Mouse (Mus musculus) stomach, embryonic 16.5 days (tissue): ENCODE data around the gene Luzp2. TPM values are rescaled to one million over a fixed set of nuclear protein-coding genes. Genes with fewer than 3 reads are reported as not detected.

Experiments
- ATAC-seq: fragments of 200-750 bp; cut with Nextera tagmentation; 2 replicates; pipeline ENCODE4 v1.8.0; 2017; ENCODE audit warnings: moderate number of reproducible peaks, moderate TSS enrichment; ENCODE audit not compliant: insufficient read depth, low FRiP score
- H3K27ac ChIP-seq: fragments of 300-500 bp; sonication (generic); 2 replicates; pipeline ENCODE4 v1.5.1; 2014; ENCODE audit warnings: low read length
- H3K27me3 ChIP-seq: fragments of 300-500 bp; sonication (generic); 2 replicates; pipeline ENCODE4 v1.6.1; 2014; ENCODE audit warnings: low read length, control low read depth, mixed read lengths; ENCODE audit not compliant: control insufficient read depth, insufficient read depth
- H3K36me3 ChIP-seq: fragments of 300-500 bp; sonication (generic); 2 replicates; pipeline ENCODE4 v1.6.1; 2014; ENCODE audit warnings: low read length; ENCODE audit not compliant: control insufficient read depth, insufficient read depth
- H3K4me1 ChIP-seq: fragments of 300-500 bp; sonication (generic); 2 replicates; pipeline ENCODE4 v1.6.1; 2014; ENCODE audit warnings: low read length, control low read depth, mixed read lengths; ENCODE audit not compliant: control insufficient read depth, insufficient read depth
- H3K4me2 ChIP-seq: fragments of 300-500 bp; sonication (generic); 2 replicates; pipeline ENCODE4 v1.6.1; 2014; ENCODE audit warnings: low read depth, low read length, mixed read lengths
- H3K4me3 ChIP-seq: fragments of 300-500 bp; sonication (generic); replicated peaks from 2 replicates; pipeline ENCODE4 v1.5.1; 2014; ENCODE audit warnings: mild to moderate bottlenecking, low read length
- H3K9ac ChIP-seq: fragments of 300-500 bp; sonication (generic); 2 replicates; pipeline ENCODE4 v1.6.1; 2014; ENCODE audit warnings: low read length
- H3K9me3 ChIP-seq: fragments of 300-500 bp; sonication (generic); replicated peaks from 2 replicates; pipeline ENCODE4 v1.6.1; 2016; ENCODE audit warnings: low read length, control low read depth; ENCODE audit not compliant: control insufficient read depth
- WGBS: fragments of 180-500 bp; shearing (Covaris S2); extraction: QIAGEN DNeasy Blood & Tissue Kit; methylation state at CpG from one replicate; pipeline ENCODE4 v1.1.7; 2014; 5-methylcytosine and 5-hydroxymethylcytosine counted together
- polyA plus RNA-seq: library from polyadenylated mRNA; unstranded; fragments of >200 nt; fragmentation: Nextera tagmentation; extraction: Ambion mirVana; gene quantifications from 2 replicates; pipeline ENCODE4 v1.2.1, GENCODE M21; 2015

Gene Luzp2
- polyA plus RNA-seq, 1 experiment from 2014 or later = 1.0 TPM

DNA sequence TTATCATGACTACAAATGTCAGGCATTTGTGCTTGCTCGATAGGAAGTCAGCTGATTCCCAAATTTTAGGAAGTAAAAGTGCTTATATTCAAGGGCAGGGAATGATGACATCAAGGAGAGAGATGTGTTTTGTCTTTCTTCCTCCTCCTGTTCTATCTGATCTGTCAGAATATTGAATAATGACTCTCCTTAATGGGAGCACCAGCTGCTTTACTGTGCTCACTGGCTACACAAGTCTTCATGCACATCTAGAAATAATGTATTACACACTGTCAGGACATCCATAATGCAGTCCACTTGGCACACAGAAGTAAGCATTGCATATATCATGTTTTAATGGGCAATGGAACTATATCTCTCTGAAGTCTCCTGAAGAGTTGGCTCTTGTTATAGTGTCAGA lies 17.6 kb downstream of the Luzp2 start:
- ATAC-seq = no peak
- Histone ChIP-seq H3K36me3 (no peaks in the 10 kb centered on the region), H3K27me3 (no peaks in the 10 kb centered on the region), H3K4me3 (no peak overlapping the region), H3K4me2 (no peak overlapping the region), H3K9me3 (no peaks in the 10 kb centered on the region), H3K27ac (no peak overlapping the region), H3K4me1 (no peaks in the 10 kb centered on the region), H3K9ac (no peak overlapping the region)
- 29% methylated on average over 1 of the region's 1 CpGs for WGBS

GRCm38 (mm10) chr7:54861230-54861856 lies 26.0 kb downstream of the Luzp2 start:
- Histone ChIP-seq H3K36me3 (no peaks in the 10 kb centered on the region), H3K4me3 (no peak overlapping the region), H3K27me3 (no peaks in the 10 kb centered on the region), H3K4me2 (no peak overlapping the region), H3K4me1 (no peaks in the 10 kb centered on the region), H3K27ac (no peak overlapping the region), H3K9ac (no peak overlapping the region), H3K9me3 (no peaks in the 10 kb centered on the region)
- WGBS = 76% methylated on average over 11 of the region's 11 CpGs
- ATAC-seq = no peak

- Histone ChIP-seq H3K9ac (no peak overlapping the region), H3K36me3 (no peaks in the 10 kb centered on the region), H3K27me3 (no peaks in the 10 kb centered on the region), H3K27ac (no peak overlapping the region), H3K4me2 (no peak overlapping the region), H3K9me3 (no peaks in the 10 kb centered on the region), H3K4me1 (no peaks in the 10 kb centered on the region), H3K4me3 (no peak overlapping the region)
- 78% methylated on average over 4 of the region's 4 CpGs for WGBS
- ATAC-seq = no peak
Observed at GRCm38 (mm10) chr7:54878928-54879644, 43.8 kb downstream of the Luzp2 start.

DNA sequence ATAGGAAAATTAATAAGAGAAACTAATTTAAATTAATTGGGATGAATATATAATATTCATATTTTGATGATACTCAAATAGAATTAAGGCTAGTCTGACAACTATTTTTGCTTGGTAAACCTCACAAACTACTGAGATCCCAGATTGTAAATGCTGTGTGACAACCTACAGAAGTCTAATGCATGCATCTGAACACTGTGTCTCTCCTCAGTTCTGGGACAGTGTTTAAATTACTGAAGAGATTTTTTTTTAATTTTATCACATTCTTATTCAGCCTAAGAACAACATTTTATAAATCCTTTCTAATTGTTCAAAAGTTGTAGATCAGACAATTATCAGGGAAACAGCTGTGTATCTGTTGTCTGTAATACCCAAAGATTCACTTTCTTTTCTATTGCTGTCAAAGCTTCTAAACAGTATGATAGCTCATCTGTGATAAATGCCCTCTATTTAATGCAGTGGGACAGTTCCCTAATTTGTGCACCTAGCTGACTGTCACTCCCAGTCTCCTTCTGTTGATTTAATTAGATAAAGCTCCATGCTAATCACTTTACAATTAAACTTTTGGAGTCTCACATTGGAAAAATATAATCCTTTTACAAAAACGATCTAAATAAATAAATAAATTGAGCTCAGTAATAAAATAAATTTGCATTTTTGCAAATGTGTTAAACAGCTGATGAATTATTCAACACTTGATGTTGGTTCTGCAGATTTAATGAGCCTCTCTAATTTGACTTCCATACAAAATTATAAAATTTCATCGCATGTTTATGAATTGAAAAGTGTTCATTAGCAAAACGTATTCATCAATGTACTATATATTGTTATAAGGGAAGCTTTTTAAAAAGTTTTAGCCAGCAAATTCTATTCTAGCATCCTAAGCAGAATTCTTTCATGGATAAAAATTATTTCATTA lies 58.7 kb downstream of the Luzp2 start:
- Histone ChIP-seq H3K9me3 (no peaks in the 10 kb centered on the region), H3K4me3 (no peak overlapping the region), H3K36me3 (no peaks in the 10 kb centered on the region), H3K4me2 (no peak overlapping the region), H3K9ac (no peak overlapping the region), H3K27ac (no peak overlapping the region), H3K4me1 (no peaks in the 10 kb centered on the region), H3K27me3 (no peaks in the 10 kb centered on the region)
- no peak for ATAC-seq
- WGBS = 85% methylated on average over 3 of the region's 3 CpGs

GRCm38 (mm10) chr7:54898589-54898988 lies 63.3 kb downstream of the Luzp2 start:
- 65% methylated on average over 3 of the region's 3 CpGs for WGBS
- Histone ChIP-seq H3K27me3 (no peaks in the 10 kb centered on the region), H3K9me3 (no peaks in the 10 kb centered on the region), H3K36me3 (no peaks in the 10 kb centered on the region), H3K4me3 (no peak overlapping the region), H3K4me2 (no peak overlapping the region), H3K9ac (no peak overlapping the region), H3K27ac (no peak overlapping the region), H3K4me1 (no peaks in the 10 kb centered on the region)
- no peak for ATAC-seq

DNA sequence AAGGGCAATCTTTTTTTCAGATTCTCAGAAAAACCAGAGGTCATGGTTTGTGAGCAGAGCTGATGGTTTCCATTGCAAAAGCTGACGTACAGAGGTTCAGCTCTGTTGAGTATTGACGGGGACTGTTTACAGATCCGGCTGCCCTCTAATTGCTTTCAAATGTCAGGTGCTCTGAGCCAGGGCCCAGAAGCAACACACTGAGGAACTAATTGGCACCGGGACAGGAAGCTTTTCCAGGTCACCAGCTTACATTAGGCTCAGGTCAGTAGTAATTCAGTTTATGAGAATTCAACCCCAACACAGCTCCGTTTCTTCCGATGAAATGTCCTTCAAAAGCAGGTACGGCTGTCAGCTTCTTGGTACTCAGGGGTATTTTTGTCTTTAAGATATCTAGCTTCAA lies 74.7 kb downstream of the Luzp2 start:
- no peak for ATAC-seq
- Histone ChIP-seq H3K36me3 (no peaks in the 10 kb centered on the region), H3K27ac (no peak overlapping the region), H3K4me3 (no peak overlapping the region), H3K9ac (no peak overlapping the region), H3K9me3 (no peaks in the 10 kb centered on the region), H3K4me2 (no peak overlapping the region), H3K4me1 (no peaks in the 10 kb centered on the region), H3K27me3 (no peaks in the 10 kb centered on the region)
- WGBS = 55% methylated on average over 7 of the region's 7 CpGs

GRCm38 (mm10) chr7:54914030-54914429 lies 78.7 kb downstream of the Luzp2 start:
- Histone ChIP-seq H3K9ac (no peak overlapping the region), H3K27ac (no peak overlapping the region), H3K36me3 (no peaks in the 10 kb centered on the region), H3K9me3 (no peaks in the 10 kb centered on the region), H3K27me3 (no peaks in the 10 kb centered on the region), H3K4me3 (no peak overlapping the region), H3K4me1 (no peaks in the 10 kb centered on the region), H3K4me2 (no peak overlapping the region)
- ATAC-seq = no peak
- 49% methylated on average over 1 of the region's 1 CpGs for WGBS

GRCm38 (mm10) chr7:54921991-54922390 lies 86.7 kb downstream of the Luzp2 start:
- Histone ChIP-seq H3K36me3 (no peaks in the 10 kb centered on the region), H3K27me3 (no peaks in the 10 kb centered on the region), H3K9me3 (no peaks in the 10 kb centered on the region), H3K4me1 (no peaks in the 10 kb centered on the region), H3K27ac (no peak overlapping the region), H3K4me3 (no peak overlapping the region), H3K4me2 (no peak overlapping the region), H3K9ac (no peak overlapping the region)
- WGBS = 65% methylated on average over 3 of the region's 3 CpGs
- no peak for ATAC-seq

DNA sequence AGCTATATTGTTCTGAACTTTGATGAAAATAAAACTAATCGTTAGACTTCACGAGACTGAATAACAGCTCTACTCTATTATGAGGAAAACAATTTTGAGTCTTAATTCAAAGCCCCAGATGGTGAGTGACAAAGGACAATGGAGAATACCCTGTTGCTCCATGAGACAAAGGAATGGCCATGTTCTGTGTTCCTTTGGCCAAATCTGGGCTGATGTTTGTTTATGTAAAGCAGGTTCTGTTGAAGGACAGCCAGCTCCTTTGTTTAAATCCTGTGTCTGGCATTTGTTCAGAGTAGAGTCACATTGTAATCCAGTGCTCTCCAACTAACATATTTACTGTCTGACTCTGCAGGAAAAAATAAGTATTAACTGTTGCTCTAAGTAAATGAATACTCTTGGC lies 121.5 kb downstream of the Luzp2 start:
- H3K9me3 ChIP-seq = no peaks in the 10 kb centered on the region
- no peak overlapping the region for H3K4me2 ChIP-seq
- H3K27ac ChIP-seq = no peak overlapping the region
- no peaks in the 10 kb centered on the region for H3K36me3 ChIP-seq
- no peak for ATAC-seq
- H3K9ac ChIP-seq = no peak overlapping the region
- no peaks in the 10 kb centered on the region for H3K27me3 ChIP-seq
- no peaks in the 10 kb centered on the region for H3K4me1 ChIP-seq
- H3K4me3 ChIP-seq = no peak overlapping the region
- 89% methylated on average over 2 of the region's 2 CpGs for WGBS
